Mouse (Mus musculus) myocyte (in vitro differentiated cells): ENCODE measurements around the gene Pappa2.

Experiments used
- CEBPB ChIP-seq: IDR thresholded peaks from 2 replicates; pipeline ENCODE4 v1.6.1; 2011; ENCODE audit warnings: mild to moderate bottlenecking, moderate library complexity; ENCODE audit not compliant: poor library complexity, insufficient read depth, severe bottlenecking
- E2F4 ChIP-seq: IDR thresholded peaks from one replicate; pipeline ENCODE4 v1.6.1; 2011; ENCODE audit warnings: mild to moderate bottlenecking, control low read depth, moderate library complexity; ENCODE audit not compliant: insufficient read depth
- MAX ChIP-seq: IDR thresholded peaks from one replicate; pipeline ENCODE4 v1.6.1; 2011; ENCODE audit warnings: low read depth, mild to moderate bottlenecking, control low read depth
- MYOD1 ChIP-seq, 3 experiments: IDR thresholded peaks; one replicate each; pipeline ENCODE4 v1.6.1; 2011; ENCODE audit warnings: control low read depth in 2 of 3, low read depth in 2 of 3, mild to moderate bottlenecking in 2 of 3, moderate library complexity in 1 of 3; ENCODE audit not compliant: insufficient read length in 2 of 3, control insufficient read depth in 1 of 3
- POLR2A ChIP-seq: IDR thresholded peaks from one replicate; pipeline ENCODE4 v1.6.1; 2011; ENCODE audit warnings: low read depth, mild to moderate bottlenecking, control low read depth, moderate library complexity; ENCODE audit not compliant: insufficient read length
- TCF12 ChIP-seq: IDR thresholded peaks from one replicate; pipeline ENCODE4 v1.6.1; 2011; ENCODE audit warnings: mild to moderate bottlenecking, control low read depth; ENCODE audit not compliant: poor library complexity, insufficient read depth, severe bottlenecking
- USF1 ChIP-seq: IDR thresholded peaks from one replicate; pipeline ENCODE4 v1.6.1; 2011; ENCODE audit warnings: low read depth, mild to moderate bottlenecking, control low read depth, moderate library complexity

GRCm38 (mm10) chr1:158897339-158897738, 83.0 kb downstream of the Pappa2 start:
- TF ChIP-seq POLR2A (no peak), USF1 (no peak), E2F4 (no peak), MYOD1 (IDR thresholded peaks at IDR 0.05; ENCODE audit: control insufficient read depth in 1 of 3, insufficient read length in 2 of 3, low read depth in 2 of 3) (no peak), MAX (no peak), TCF12 (no peak), CEBPB (peak; percentile 30; the same call in 1 of the 2 replicates)
